ENCODE assay signal across 9 mouse cellular contexts in the genomic region with DNA sequence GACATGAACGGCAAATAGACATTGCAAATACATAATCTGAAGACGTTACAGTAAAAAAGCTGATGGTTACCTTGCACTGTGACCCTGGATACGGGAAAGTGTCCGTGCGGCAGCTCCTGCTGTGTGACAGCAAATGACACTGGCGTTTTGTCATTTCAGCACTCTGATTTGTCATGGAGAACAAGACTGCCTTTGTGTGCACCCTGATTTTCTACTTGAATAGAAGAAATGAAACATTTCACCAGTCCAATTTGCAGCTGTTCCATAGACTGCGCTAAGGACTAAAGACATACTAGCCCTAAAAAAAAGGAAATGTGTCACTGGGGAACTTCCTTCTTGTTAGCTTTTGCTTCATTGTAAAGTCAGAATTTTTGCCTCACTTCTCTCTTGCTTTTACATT. TPM values are rescaled to one million over a fixed set of nuclear protein-coding genes. Genes with fewer than 3 reads are reported as not detected.
DNase-seq lines count a peak whose midpoint lies in the region; ATAC-seq and TF ChIP-seq lines count a peak whose summit lies in the region.
"Had no signal": no experiment of that assay in that cellular context is flagged by ENCODE, and none has a peak within 500 bp of the region (broad histone marks: within the 10 kb centered on the region; RNA-seq: fewer than 3 reads in every experiment).

A gene (minus strand): TSS at position 168 of the 400 bp plus-strand sequence.

- H3K27me3 ChIP-seq in lung, postnatal 0 days (replicated peaks; ENCODE audit: insufficient read depth, low read length): no peaks in the 10 kb centered on the region
- H3K27me3 ChIP-seq in hindbrain, postnatal 0 days (ENCODE audit: insufficient read depth, low read length): no peaks in the 10 kb centered on the region
- no peaks in the 10 kb centered on the region for H3K27me3 ChIP-seq in midbrain, postnatal 0 days (ENCODE audit: insufficient read depth, low read length)

- no peak for TF ChIP-seq EP300 in lung, postnatal 0 days (IDR thresholded peaks at IDR 0.05)

- H3K27ac ChIP-seq in lung, postnatal 0 days (ENCODE audit: low read length): no peak within 1 kb of the TSS
- no peak within 1 kb of the TSS; the same call in 1 of the 2 replicates for H3K27ac ChIP-seq in hindbrain, postnatal 0 days
- H3K27ac ChIP-seq in midbrain, postnatal 0 days (ENCODE audit: low read depth, low read length): no peak within 1 kb of the TSS

- peak; percentile 5 for DNase-seq in lung, postnatal 0 days (ENCODE audit: low spot score)
- no peak for DNase-seq in lung, postnatal 25 days (ENCODE audit: low spot score)
- DNase-seq in embryo, embryonic 11 days: peak; percentile 44
- peak; percentile 30 for DNase-seq in hindbrain, postnatal 0 days (ENCODE audit: low spot score)
- peak; percentile 17 for DNase-seq in midbrain, postnatal 0 days (ENCODE audit: low spot score)
- no peak for DNase-seq in right cerebral cortex, postnatal 4 days
- no peak for DNase-seq in T-cell, adult 2 months (ENCODE audit: low spot score)
- DNase-seq in urinary bladder, postnatal 4 days (ENCODE audit: low spot score in 2 of 2): no peak

- H3K4me1 ChIP-seq in lung, postnatal 0 days (ENCODE audit: insufficient read depth, low read depth, low read length): no peaks in the 10 kb centered on the region
- H3K4me1 ChIP-seq in hindbrain, postnatal 0 days (ENCODE audit: insufficient read depth, low read length): no peaks in the 10 kb centered on the region
- H3K4me1 ChIP-seq in midbrain, postnatal 0 days (ENCODE audit: insufficient read depth, low read length): no peaks in the 10 kb centered on the region

- no peaks in the 10 kb centered on the region for H3K36me3 ChIP-seq in lung, postnatal 0 days (ENCODE audit: insufficient read depth, low read length)
- H3K36me3 ChIP-seq in hindbrain, postnatal 0 days (ENCODE audit: insufficient read depth, low read length): no peaks in the 10 kb centered on the region; the same call in 1 of the 2 replicates
- peaks cover 19% of the 10 kb centered on the region for H3K36me3 ChIP-seq in midbrain, postnatal 0 days (ENCODE audit: insufficient read depth, low read length)

- TF ChIP-seq CTCF in lung, postnatal 0 days (IDR thresholded peaks at IDR 0.05): no peak
- no peak for TF ChIP-seq CTCF in hindbrain, postnatal 0 days (IDR thresholded peaks at IDR 0.05; ENCODE audit: low read depth)
- TF ChIP-seq CTCF in midbrain, postnatal 0 days (IDR thresholded peaks at IDR 0.05): no peak

- no peaks in the 10 kb centered on the region for H3K9me3 ChIP-seq in lung, postnatal 0 days (ENCODE audit: low read length)
- no peaks in the 10 kb centered on the region for H3K9me3 ChIP-seq in hindbrain, postnatal 0 days (ENCODE audit: low read length)
- H3K9me3 ChIP-seq in midbrain, postnatal 0 days (ENCODE audit: low read length): no peaks in the 10 kb centered on the region

- peak within 1 kb of the TSS; percentile 28; the same call in 1 of the 2 replicates for H3K4me2 ChIP-seq in lung, postnatal 0 days (replicated peaks; ENCODE audit: low read depth, low read length)
- H3K4me2 ChIP-seq in hindbrain, postnatal 0 days (ENCODE audit: low read depth, low read length): no peak within 1 kb of the TSS
- H3K4me2 ChIP-seq in midbrain, postnatal 0 days (ENCODE audit: low read depth, low read length, poor library complexity, severe bottlenecking): no peak within 1 kb of the TSS

- no peak within 1 kb of the TSS for H3K9ac ChIP-seq in lung, postnatal 0 days (replicated peaks; ENCODE audit: low read depth)
- H3K9ac ChIP-seq in hindbrain, postnatal 0 days (replicated peaks; ENCODE audit: low read length): no peak within 1 kb of the TSS
- no peak within 1 kb of the TSS for H3K9ac ChIP-seq in midbrain, postnatal 0 days (replicated peaks; ENCODE audit: low read length, poor library complexity, severe bottlenecking)

- 61% methylated on average over 7 of the region's 7 CpGs for WGBS in lung, postnatal 0 days
- 23% methylated on average over 7 of the region's 7 CpGs for WGBS in hindbrain, postnatal 0 days
- WGBS in midbrain, postnatal 0 days: 17% methylated on average over 7 of the region's 7 CpGs

- no peak for ATAC-seq in lung, postnatal 0 days
- peak; percentile 69; the same call in 1 of the 2 replicates for ATAC-seq in hindbrain, postnatal 0 days
- no peak for ATAC-seq in midbrain, postnatal 0 days (ENCODE audit: low FRiP score)
- ATAC-seq: intestine, embryonic 16.5 days had no signal

- no peak within 1 kb of the TSS for H3K4me3 ChIP-seq in lung, postnatal 0 days (ENCODE audit: low read depth, low read length)
- H3K4me3 ChIP-seq in hindbrain, postnatal 0 days (ENCODE audit: low read length): no peak within 1 kb of the TSS
- no peak within 1 kb of the TSS for H3K4me3 ChIP-seq in midbrain, postnatal 0 days (ENCODE audit: low read depth, low read length)

RNA-seq across cellular contexts. Expression of the gene that starts here (rescaled TPM):
- polyA plus RNA-seq in lung, postnatal 0 days (2015; fragmentation: Nextera tagmentation; extraction: Ambion mirVana): 3.8 and 4.6 TPM in 2 replicates
- total RNA-seq in hindbrain, postnatal 0 days (2014; rRNA removed): 8.3 and 17.8 TPM in 2 replicates
- 15.4 TPM in 2 replicates for polyA plus RNA-seq in hindbrain, postnatal 0 days (2015; fragmentation: Nextera tagmentation; extraction: Ambion mirVana)
- 13.9 and 15.6 TPM in 2 replicates for total RNA-seq in midbrain, postnatal 0 days (2014; rRNA removed)
- 9.9 and 11.1 TPM in 2 replicates for polyA plus RNA-seq in midbrain, postnatal 0 days (2015; fragmentation: Nextera tagmentation; extraction: Ambion mirVana)

Comparison
In these comparisons a context has a peak if more than half of its experiments do, and no peak if none do; other contexts are left out.
1. DNase-seq: peak in lung, postnatal 0 days (single experiment), embryo, embryonic 11 days (single experiment), hindbrain, postnatal 0 days (single experiment) and midbrain, postnatal 0 days (single experiment); none in lung, postnatal 25 days (single experiment), right cerebral cortex, postnatal 4 days (single experiment), T-cell, adult 2 months (single experiment) and urinary bladder, postnatal 4 days (0 of 2).